Mouse (Mus musculus) embryonic facial prominence, embryonic 15.5 days (tissue): ENCODE results near the gene Gm36176. TPM values are rescaled to one million over a fixed set of nuclear protein-coding genes. Genes with fewer than 3 reads are reported as not detected.
A peak's percentile ranks its signal among the peaks of the same experiment; 100 is the strongest.

ENCODE experiments used
- ATAC-seq: fragments of 200-750 bp; cut with Nextera tagmentation; 2 replicates; pipeline ENCODE4 v1.8.0; 2017; ENCODE audit warnings: low read depth, moderate TSS enrichment; ENCODE audit not compliant: insufficient number of reproducible peaks, low FRiP score, low TSS enrichment
- H3K27ac ChIP-seq: fragments of 300-500 bp; sonication (generic); replicated peaks from 2 replicates; pipeline ENCODE4 v1.5.1; 2015; ENCODE audit warnings: mild to moderate bottlenecking, inconsistent platforms
- H3K27me3 ChIP-seq: fragments of 300-500 bp; sonication (generic); 2 replicates; pipeline ENCODE4 v1.6.1; 2015; ENCODE audit warnings: inconsistent platforms
- H3K36me3 ChIP-seq: fragments of 300-500 bp; sonication (generic); 2 replicates; pipeline ENCODE4 v1.6.1; 2015; ENCODE audit warnings: mild to moderate bottlenecking, inconsistent platforms
- H3K4me1 ChIP-seq: fragments of 300-500 bp; sonication (generic); 2 replicates; pipeline ENCODE4 v1.6.1; 2015; ENCODE audit warnings: inconsistent platforms
- H3K4me2 ChIP-seq: fragments of 300-500 bp; sonication (generic); replicated peaks from 2 replicates; pipeline ENCODE4 v1.6.1; 2015; ENCODE audit warnings: mild to moderate bottlenecking, inconsistent platforms
- H3K4me3 ChIP-seq: fragments of 300-500 bp; sonication (generic); replicated peaks from 2 replicates; pipeline ENCODE4 v1.5.1; 2015; ENCODE audit warnings: mild to moderate bottlenecking, inconsistent platforms
- H3K9ac ChIP-seq: fragments of 300-500 bp; sonication (generic); 2 replicates; pipeline ENCODE4 v1.6.1; 2015; ENCODE audit warnings: inconsistent platforms
- H3K9me3 ChIP-seq: fragments of 300-500 bp; sonication (generic); replicated peaks from 2 replicates; pipeline ENCODE4 v1.6.1; 2016; ENCODE audit warnings: inconsistent platforms
- WGBS: fragments of 180-500 bp; shearing (Covaris S2); methylation state at CpG from one replicate; pipeline ENCODE4 v1.1.7; 2015; 5-methylcytosine and 5-hydroxymethylcytosine counted together
- polyA plus RNA-seq: library from polyadenylated mRNA; unstranded; fragments of >200 nt; fragmentation: Nextera tagmentation; extraction: Ambion mirVana; gene quantifications from 2 replicates; pipeline ENCODE4 v1.2.1, GENCODE M21; 2015

The Gm36176 gene
- polyA plus RNA-seq, 1 experiment from 2014 or later = 0.73 TPM

DNA sequence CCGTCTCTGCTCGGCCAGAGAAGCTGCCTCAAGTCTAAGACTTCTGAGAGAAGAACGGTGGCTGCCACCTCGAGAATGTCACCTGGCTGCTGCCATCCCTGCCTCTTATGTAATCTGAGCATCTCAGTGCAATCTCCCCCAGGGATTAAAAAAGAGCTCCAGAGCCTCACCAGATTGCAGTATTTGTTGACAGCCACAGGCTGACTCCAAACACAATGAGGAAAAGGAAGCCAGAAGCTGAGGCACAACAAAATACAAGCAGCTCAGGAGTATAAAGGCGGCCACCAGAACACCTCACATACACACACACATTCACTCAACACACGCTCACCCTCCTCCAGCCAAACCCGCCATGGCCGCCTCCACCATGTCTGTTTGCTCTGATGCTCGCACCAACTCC is 11.0 kb upstream of the Gm36176 start, which contains the start of gene Krtap10-10:
Krtap10-10 (plus strand) TSS at position 301 of the 400 bp plus-strand sequence.
- no peaks in the 10 kb centered on the region for H3K36me3 ChIP-seq
- no peaks in the 10 kb centered on the region for H3K9me3 ChIP-seq
- no peak within 1 kb of the TSS for H3K27ac ChIP-seq
- no peak within 1 kb of the TSS for H3K9ac ChIP-seq
- ATAC-seq = no peak
- H3K4me3 ChIP-seq = no peak within 1 kb of the TSS
- H3K4me2 ChIP-seq = no peak within 1 kb of the TSS
- H3K4me1 ChIP-seq = no peaks in the 10 kb centered on the region
- WGBS = 54% methylated on average over 9 of the region's 9 CpGs
- no peaks in the 10 kb centered on the region for H3K27me3 ChIP-seq

DNA sequence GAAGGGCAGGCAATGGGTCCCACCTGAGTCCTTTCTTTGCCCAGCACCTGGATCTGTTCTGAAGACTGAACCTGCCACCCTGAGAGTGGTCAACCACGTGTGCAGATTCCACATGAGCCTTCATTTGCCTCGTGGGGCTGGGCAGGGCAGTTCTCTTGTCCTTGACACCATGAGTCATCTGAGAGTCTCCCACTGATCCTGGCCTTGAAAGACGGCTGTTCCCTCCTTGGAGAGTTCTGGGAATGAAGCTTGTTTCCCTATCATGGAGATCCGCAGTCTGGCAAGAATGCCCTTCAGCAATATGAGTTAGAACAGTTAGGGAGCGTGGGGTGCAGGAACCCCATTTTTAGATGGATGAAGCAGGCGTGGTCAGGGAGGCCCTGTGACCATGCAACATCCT is 7.6 kb upstream of the Gm36176 start:
- Histone ChIP-seq H3K4me3 (no peak overlapping the region), H3K9me3 (0 out of 2 replicates have a peak, but pooled peaks cover 9% of the 10 kb centered on the region), H3K36me3 (no peaks in the 10 kb centered on the region), H3K4me1 (no peaks in the 10 kb centered on the region), H3K9ac (no peak overlapping the region), H3K27me3 (no peaks in the 10 kb centered on the region), H3K27ac (no peak overlapping the region), H3K4me2 (no peak overlapping the region)
- ATAC-seq = no peak
- 67% methylated on average over 6 of the region's 6 CpGs for WGBS

DNA sequence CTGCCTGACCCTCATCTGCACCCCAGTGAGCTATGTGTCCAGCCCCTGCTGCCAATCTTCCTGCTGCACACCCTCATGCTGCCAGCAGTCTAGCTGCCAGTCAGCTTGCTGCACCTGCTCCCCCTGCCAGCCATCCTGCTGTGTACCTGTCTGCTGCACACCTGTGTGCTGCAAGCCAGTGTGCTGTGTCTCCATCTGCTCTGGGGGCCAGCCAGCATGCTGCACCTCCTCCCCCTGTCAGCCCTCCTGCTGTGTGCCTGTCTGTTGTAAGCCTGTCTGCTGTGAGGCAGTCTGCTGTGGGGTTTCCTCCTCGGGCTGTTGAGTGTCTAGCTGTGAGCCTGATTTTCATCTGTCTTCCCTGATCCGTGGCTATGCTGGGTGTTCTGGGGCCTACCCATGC is 358 bp downstream of the Gm36176 start:
- no peaks in the 10 kb centered on the region for H3K4me1 ChIP-seq
- no peaks in the 10 kb centered on the region for H3K36me3 ChIP-seq
- 0 out of 2 replicates have a peak, but pooled peaks cover 13% of the 10 kb centered on the region for H3K9me3 ChIP-seq
- H3K9ac ChIP-seq = no peak overlapping the region
- 17% methylated on average over 2 of the region's 2 CpGs for WGBS
- no peak overlapping the region for H3K4me2 ChIP-seq
- H3K4me3 ChIP-seq = no peak overlapping the region
- H3K27ac ChIP-seq = no peak overlapping the region
- no peaks in the 10 kb centered on the region for H3K27me3 ChIP-seq
- ATAC-seq = no peak

DNA sequence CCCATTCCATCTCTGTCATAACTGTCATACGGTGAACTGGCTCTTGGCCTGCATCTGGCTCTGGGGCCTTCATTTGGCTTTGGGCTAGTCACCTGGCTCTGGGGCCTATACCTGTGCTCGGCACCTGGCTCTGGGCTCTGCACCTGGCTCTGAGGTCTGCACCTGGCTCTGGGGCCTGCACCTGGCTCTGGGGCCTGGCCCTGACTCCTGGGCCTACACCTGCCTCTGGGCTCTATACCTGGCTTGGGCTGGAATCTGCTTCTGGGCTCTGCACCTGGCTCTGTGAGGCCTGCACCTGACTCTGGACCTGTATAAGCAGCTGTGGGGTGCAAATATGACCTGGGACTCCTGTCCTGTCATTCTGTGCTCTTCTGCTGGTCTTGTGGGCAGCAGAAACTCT is 935 bp downstream of the Gm36176 start:
- Histone ChIP-seq H3K27ac (no peak overlapping the region), H3K4me2 (no peak overlapping the region), H3K9ac (no peak overlapping the region), H3K9me3 (0 out of 2 replicates have a peak, but pooled peaks cover 13% of the 10 kb centered on the region), H3K27me3 (0 out of 2 replicates have a peak, but pooled peaks cover 2% of the 10 kb centered on the region), H3K4me3 (no peak overlapping the region), H3K36me3 (no peaks in the 10 kb centered on the region), H3K4me1 (no peaks in the 10 kb centered on the region)
- 78% methylated on average over 2 of the region's 2 CpGs for WGBS
- no peak for ATAC-seq

DNA sequence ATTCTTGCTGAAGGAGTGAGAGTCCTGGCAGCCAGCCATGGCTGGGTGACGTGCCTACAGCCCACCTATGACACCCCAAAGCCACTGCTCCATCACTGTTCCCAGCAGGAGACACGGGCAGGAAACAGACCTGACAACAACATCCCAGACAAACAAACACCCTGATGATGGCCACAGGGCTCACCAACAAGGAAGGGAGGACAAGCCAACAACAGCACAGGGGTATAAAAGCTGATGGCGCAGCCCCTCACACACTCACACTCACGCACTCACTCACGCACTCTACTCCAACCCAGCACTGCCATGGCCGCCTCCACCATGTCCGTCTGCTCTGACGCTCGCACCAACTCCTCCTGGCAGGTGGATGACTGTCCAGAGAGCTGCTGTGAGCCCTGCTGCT is 6.0 kb downstream of the Gm36176 start, which contains the start of gene Gm10318:
Gm10318 (plus strand) TSS at position 301 of the 400 bp plus-strand sequence.
- 67% methylated on average over 9 of the region's 9 CpGs for WGBS
- Histone ChIP-seq H3K27ac (no peak within 1 kb of the TSS), H3K9me3 (0 out of 2 replicates have a peak, but pooled peaks cover 3% of the 10 kb centered on the region), H3K4me2 (no peak within 1 kb of the TSS), H3K9ac (no peak within 1 kb of the TSS), H3K4me3 (no peak within 1 kb of the TSS), H3K4me1 (no peaks in the 10 kb centered on the region), H3K27me3 (0 out of 2 replicates have a peak, but pooled peaks cover 2% of the 10 kb centered on the region), H3K36me3 (no peaks in the 10 kb centered on the region)
- no peak for ATAC-seq

DNA sequence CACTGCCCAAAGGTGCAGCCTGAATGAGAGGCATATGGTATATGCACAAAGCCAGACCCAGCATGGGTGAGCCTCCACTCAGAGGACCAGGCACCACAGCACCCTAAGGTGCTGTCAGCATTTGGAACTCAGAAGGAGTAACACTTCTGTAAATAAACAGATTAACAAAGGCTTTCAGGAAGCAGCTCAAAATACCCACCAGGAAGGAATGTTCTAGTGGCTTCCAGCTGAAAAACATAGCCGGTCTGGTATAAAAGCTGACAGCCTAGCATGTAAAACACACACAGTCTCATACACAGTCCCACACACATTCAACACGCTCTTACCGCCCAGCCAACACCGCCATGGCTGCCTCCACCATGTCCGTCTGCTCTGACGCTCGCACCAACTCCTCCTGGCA is 15.1 kb downstream of the Gm36176 start, which contains the start of gene Gm3285:
Gm3285 (plus strand) TSS at position 301 of the 400 bp plus-strand sequence.
- Histone ChIP-seq H3K27ac (no peak within 1 kb of the TSS), H3K27me3 (no peaks in the 10 kb centered on the region), H3K36me3 (no peaks in the 10 kb centered on the region), H3K4me3 (no peak within 1 kb of the TSS), H3K4me1 (0 out of 2 replicates have a peak, but pooled peaks cover 6% of the 10 kb centered on the region), H3K9me3 (no peaks in the 10 kb centered on the region), H3K4me2 (no peak within 1 kb of the TSS), H3K9ac (no peak within 1 kb of the TSS)
- no peak for ATAC-seq
- 49% methylated on average over 7 of the region's 7 CpGs for WGBS

DNA sequence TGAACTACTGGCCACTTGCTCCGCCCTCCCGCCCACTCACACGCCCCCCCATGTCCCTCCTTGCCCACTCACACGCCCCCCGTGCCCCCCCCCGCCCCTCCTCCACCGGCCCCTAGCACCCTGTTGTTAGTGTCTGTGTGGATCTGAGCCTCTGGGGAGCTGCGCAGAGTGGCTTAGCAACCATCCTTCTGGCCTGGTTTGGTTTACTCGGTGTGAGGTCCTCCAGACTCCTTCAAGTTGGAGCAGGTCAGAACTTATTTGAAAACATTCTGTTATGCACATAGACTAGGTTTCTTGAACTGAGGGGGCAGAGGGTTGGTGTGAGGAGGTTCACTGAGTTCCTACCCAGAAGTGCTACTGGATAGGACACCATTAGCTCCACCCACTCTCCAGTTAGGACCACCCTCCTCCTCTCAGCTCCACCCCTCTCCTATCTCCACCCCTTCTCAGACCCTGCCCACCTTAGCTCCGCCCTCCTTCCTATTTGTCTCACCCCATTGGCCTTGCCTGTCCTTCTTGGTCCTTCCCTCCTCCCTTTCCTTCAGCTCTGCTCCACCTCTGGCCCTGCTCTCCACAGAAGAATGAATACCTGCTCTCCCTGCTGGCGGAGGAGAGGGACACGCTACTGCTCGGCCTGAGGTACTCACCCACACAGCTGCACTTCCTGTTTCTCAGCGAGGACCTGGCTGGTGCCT is 17.6 kb downstream of the Gm36176 start:
- Histone ChIP-seq H3K9ac (no peak overlapping the region), H3K36me3 (no peaks in the 10 kb centered on the region), H3K9me3 (no peaks in the 10 kb centered on the region), H3K4me3 (peak overlapping the region; percentile 20; the same call in 1 of the 2 replicates), H3K27me3 (no peaks in the 10 kb centered on the region), H3K4me2 (peak overlapping the region; percentile 31), H3K4me1 (0 out of 2 replicates have a peak, but pooled peaks cover 6% of the 10 kb centered on the region), H3K27ac (0 out of 2 replicates have a peak overlapping the region, but pooled peaks have one; percentile 11)
- ATAC-seq = peak; percentile 69; the same call in 1 of the 2 replicates
- 19% methylated on average over 14 of the region's 14 CpGs for WGBS

DNA sequence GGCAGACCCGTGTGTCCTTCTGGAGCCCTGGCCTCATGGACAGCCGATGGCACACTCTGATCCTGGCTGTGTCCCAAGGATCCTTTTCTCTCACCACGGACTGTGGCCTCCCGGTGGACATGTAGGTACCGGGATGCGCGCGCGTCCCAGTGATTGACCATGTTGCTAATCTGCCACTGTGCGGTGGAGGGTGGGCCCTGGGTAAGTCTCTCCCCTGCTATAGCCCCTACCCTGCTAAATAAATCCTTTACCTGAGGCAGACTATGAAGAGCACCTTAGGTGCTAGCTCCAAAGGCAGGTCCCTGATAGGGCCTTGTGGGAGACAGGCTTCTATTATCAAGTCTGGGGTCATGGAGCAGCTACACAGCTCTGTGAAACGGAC is 18.1 kb downstream of the Gm36176 start:
- Histone ChIP-seq H3K4me3 (peak overlapping the region; percentile 20; the same call in 1 of the 2 replicates), H3K4me2 (peak overlapping the region; percentile 31), H3K4me1 (0 out of 2 replicates have a peak, but pooled peaks cover 6% of the 10 kb centered on the region), H3K9ac (no peak overlapping the region), H3K27ac (no peak overlapping the region), H3K27me3 (no peaks in the 10 kb centered on the region), H3K36me3 (no peaks in the 10 kb centered on the region), H3K9me3 (no peaks in the 10 kb centered on the region)
- ATAC-seq = no peak
- WGBS = 21% methylated on average over 11 of the region's 11 CpGs

DNA sequence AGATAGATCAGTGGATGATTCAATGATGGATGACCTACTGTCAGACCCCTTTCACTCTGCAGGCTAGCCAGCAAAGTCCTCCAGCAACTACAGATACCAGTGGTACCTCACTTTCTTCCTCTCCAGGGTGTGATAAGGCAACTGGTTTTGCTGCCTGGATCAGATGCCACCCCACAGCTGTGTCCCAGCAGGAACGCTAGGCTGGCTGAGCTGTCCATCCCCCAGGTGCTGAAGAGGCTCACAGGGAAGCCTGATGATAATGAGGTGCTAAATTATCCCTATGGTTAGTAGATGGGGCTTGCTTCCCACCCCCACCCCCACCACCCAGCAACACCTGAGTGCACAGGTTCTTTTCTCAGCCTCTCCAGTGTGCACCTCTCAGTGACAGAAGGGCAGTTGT is 20.9 kb downstream of the Gm36176 start:
- Histone ChIP-seq H3K4me1 (0 out of 2 replicates have a peak, but pooled peaks cover 6% of the 10 kb centered on the region), H3K4me2 (no peak overlapping the region), H3K27me3 (no peaks in the 10 kb centered on the region), H3K9me3 (no peaks in the 10 kb centered on the region), H3K27ac (no peak overlapping the region), H3K4me3 (no peak overlapping the region), H3K36me3 (no peaks in the 10 kb centered on the region), H3K9ac (no peak overlapping the region)
- ATAC-seq = no peak
- WGBS = 4% methylated on average over 1 of the region's 1 CpGs

DNA sequence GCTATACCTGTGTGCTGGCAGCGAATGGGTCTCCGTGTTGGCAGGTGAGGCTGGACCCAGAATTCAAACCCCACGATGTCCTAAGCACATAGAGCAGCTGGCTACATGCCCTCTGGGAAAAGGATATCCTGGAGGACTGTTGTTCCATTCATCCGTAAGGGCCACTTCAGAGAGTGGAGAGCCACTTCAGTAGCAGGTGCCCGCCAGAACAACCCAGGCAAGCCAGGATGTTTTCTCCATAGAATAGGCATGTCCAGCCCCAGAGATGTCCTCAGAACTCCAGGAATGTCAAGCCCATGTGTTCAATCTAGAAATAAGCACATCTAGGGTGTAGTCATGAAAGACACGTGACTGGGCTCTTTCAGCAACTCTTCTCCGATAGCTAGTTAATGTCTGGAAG is 23.0 kb downstream of the Gm36176 start:
- Histone ChIP-seq H3K36me3 (no peaks in the 10 kb centered on the region), H3K9ac (no peak overlapping the region), H3K27me3 (no peaks in the 10 kb centered on the region), H3K4me1 (0 out of 2 replicates have a peak, but pooled peaks cover 2% of the 10 kb centered on the region), H3K4me2 (no peak overlapping the region), H3K9me3 (no peaks in the 10 kb centered on the region), H3K27ac (no peak overlapping the region), H3K4me3 (no peak overlapping the region)
- ATAC-seq = no peak
- WGBS = 82% methylated on average over 7 of the region's 7 CpGs

DNA sequence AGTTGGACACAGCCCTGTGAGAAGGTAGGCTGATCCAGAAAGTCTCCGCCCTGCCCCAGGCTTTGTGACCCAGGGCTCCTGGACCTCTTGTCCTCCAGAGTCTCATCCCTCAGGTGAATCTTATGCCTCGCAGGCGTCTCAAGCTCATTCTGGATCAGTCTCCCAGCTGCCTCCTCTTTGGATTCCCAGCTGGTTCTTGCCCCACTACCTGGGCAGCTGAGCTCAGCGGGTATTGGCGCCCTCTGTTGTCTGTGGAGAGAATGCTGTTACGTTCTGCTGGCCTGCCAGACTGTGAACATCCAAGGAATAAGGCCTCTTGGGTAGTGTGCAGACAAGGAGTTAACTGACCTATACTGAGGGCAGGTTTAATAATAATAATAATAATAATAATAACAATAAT is 32.4 kb downstream of the Gm36176 start:
- Histone ChIP-seq H3K4me3 (no peak overlapping the region), H3K9ac (no peak overlapping the region), H3K4me2 (no peak overlapping the region), H3K4me1 (no peaks in the 10 kb centered on the region), H3K27me3 (no peaks in the 10 kb centered on the region), H3K9me3 (no peaks in the 10 kb centered on the region), H3K27ac (no peak overlapping the region), H3K36me3 (no peaks in the 10 kb centered on the region)
- WGBS = 69% methylated on average over 6 of the region's 6 CpGs
- ATAC-seq = no peak
